Mouse (Mus musculus) liver, embryonic 14.5 days (tissue): Measurements from ENCODE around the gene Cadm2.

Experiments
- CTCF ChIP-seq: IDR thresholded peaks from 2 replicates; pipeline ENCODE4 v1.5.1; 2016; ENCODE audit warnings: antibody characterized with exemption, low read depth, control low read depth
- EP300 ChIP-seq: IDR thresholded peaks from 2 replicates; pipeline ENCODE4 v1.6.1; 2016; ENCODE audit warnings: antibody characterized with exemption, low read depth

- TF ChIP-seq CTCF (no peak), EP300 (no peak)
These were observed 943.5 kb downstream of the Cadm2 start for GRCm38 (mm10) chr16:66677241-66677640.
